Mouse (Mus musculus): ENCODE measurements around the gene Tysnd1. TPM values are rescaled to one million over a fixed set of nuclear protein-coding genes. Genes with fewer than 3 reads are reported as not detected.
A peak's percentile ranks its signal among the peaks of the same experiment; 100 is the strongest.

Gene Tysnd1
- 21.5 and 27.6 TPM in 2 replicates for polyA plus RNA-seq (2015; fragmentation: Nextera tagmentation; extraction: Ambion mirVana)

- WGBS, result under 1% methylated on average over 42 of the region's 42 CpGs
- ATAC-seq, result peak; percentile 97
Observed at GRCm38 (mm10) chr10:61694870-61695670, at the start of gene Tysnd1. Gene Tysnd1 (plus strand): TSS chr10:61695514.

DNA sequence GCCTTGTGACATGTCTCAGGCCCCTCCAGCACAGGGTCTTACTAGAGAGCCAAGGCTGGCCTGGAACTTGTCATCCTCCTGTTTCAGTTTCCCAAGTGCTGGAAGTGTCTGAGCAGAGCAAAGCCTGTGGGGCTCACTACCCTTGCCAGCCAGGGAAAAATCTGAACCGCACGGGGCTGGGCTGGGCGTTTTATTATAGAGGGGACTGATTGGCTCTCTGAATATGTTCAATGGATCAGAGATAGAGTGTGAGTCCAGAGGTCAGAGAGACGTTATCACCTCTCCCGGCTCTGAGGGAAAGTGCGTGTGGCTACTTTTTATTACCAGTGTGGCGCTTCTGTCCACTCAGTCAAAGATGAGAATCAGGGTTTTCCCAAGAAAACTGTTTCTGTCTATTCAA lies 48.8 kb upstream of the Tysnd1 start:
- no peak overlapping the region for H3K4me3 ChIP-seq (ENCODE audit: low read length)
- no peaks in the 10 kb centered on the region for H3K27me3 ChIP-seq (replicated peaks; ENCODE audit: control insufficient read depth, insufficient read depth, low read length)
- H3K4me1 ChIP-seq (ENCODE audit: control insufficient read depth, insufficient read depth, low read length), result peaks cover 16% of the 10 kb centered on the region
- 0 out of 2 replicates have a peak overlapping the region, but pooled peaks have one; percentile 11 for H3K9ac ChIP-seq (ENCODE audit: low read depth, low read length)
- peak overlapping the region; percentile 71 for H3K27ac ChIP-seq (ENCODE audit: low read length)
- WGBS, result 37% methylated on average over 7 of the region's 7 CpGs
- H3K36me3 ChIP-seq (ENCODE audit: control insufficient read depth, insufficient read depth, low read length), result no peaks in the 10 kb centered on the region
- H3K9me3 ChIP-seq (ENCODE audit: control insufficient read depth, low read length), result no peaks in the 10 kb centered on the region
- H3K4me2 ChIP-seq (ENCODE audit: low read depth, low read length), result peak overlapping the region; percentile 17
- peak; percentile 79 for ATAC-seq

More at GRCm38 (mm10) chr10:61694870-61695670, at the start of gene Tysnd1:
- Histone ChIP-seq H3K36me3 (ENCODE audit: control insufficient read depth, insufficient read depth, low read length) (peaks cover 19% of the 10 kb centered on the region), H3K4me2 (ENCODE audit: low read depth, low read length) (peak within 1 kb of the TSS; percentile 98), H3K27ac (ENCODE audit: low read length) (peak within 1 kb of the TSS; percentile 38; the same call in 1 of the 2 replicates), H3K9me3 (ENCODE audit: control insufficient read depth, low read length) (no peaks in the 10 kb centered on the region), H3K9ac (ENCODE audit: low read depth, low read length) (peak within 1 kb of the TSS; percentile 84), H3K4me1 (ENCODE audit: control insufficient read depth, insufficient read depth, low read length) (peaks cover 15% of the 10 kb centered on the region), H3K4me3 (ENCODE audit: low read length) (peak within 1 kb of the TSS; percentile 94), H3K27me3 (replicated peaks; ENCODE audit: control insufficient read depth, insufficient read depth, low read length) (no peaks in the 10 kb centered on the region)

DNA sequence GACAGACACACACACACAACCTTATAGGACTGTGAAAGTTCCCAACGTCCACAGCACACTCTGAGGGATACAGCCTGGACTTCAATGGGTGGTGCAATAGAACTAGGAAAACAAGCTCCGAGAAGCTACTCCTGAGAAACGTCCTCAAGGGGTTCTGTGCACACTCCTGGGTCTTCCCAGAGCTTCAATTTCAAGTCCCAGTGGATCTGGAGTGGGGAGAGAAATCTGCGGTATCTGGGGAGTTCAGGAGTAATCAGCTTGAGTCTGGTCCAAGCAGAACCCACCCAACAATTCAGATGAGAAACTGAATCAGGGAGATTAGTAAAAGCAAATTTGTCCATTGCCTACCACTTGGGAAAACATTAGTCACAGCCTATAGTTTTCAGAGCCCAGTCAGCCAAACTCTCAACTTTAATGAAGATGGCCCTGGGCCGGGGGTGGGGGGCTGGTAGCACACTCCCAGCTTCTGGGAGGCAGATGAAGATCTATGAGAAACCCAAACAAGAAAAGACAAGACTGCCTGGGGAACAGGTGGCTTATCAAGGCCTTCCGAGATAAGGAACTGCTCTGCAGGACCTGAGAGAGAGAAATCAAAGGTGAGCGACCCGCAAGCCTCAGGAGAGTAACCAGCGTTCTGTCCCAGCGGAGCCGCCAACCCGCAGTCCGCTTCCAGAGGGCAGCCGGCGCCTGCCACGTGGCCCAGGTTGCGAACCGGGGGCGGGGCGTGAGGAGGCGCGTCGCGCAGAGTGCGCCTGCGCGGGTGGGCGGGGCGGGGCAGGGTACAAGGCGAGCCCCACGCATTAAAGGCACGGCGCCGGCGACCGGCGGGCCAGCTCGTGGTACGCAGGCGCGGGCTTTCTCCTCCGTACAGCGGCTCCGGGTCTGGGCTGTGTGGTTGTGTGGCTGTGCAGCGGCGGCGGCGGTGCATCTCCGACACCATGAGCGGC lies 47.3 kb upstream of the Tysnd1 start, which contains the start of gene Ppa1:
Gene Ppa1, plus strand, starts transcription at position 763 of the 947 bp plus-strand sequence.
- no peaks in the 10 kb centered on the region for H3K36me3 ChIP-seq (ENCODE audit: control insufficient read depth, insufficient read depth, low read length)
- peak; percentile 93 for ATAC-seq
- peaks cover 16% of the 10 kb centered on the region for H3K4me1 ChIP-seq (ENCODE audit: control insufficient read depth, insufficient read depth, low read length)
- no peaks in the 10 kb centered on the region for H3K27me3 ChIP-seq (replicated peaks; ENCODE audit: control insufficient read depth, insufficient read depth, low read length)
- peak within 1 kb of the TSS; percentile 78 for H3K9ac ChIP-seq (ENCODE audit: low read depth, low read length)
- peak within 1 kb of the TSS; percentile 79 for H3K4me2 ChIP-seq (ENCODE audit: low read depth, low read length)
- peak within 1 kb of the TSS; percentile 71 for H3K4me3 ChIP-seq (ENCODE audit: low read length)
- 2% methylated on average over 41 of the region's 50 CpGs for WGBS
- no peaks in the 10 kb centered on the region for H3K9me3 ChIP-seq (ENCODE audit: control insufficient read depth, low read length)
- H3K27ac ChIP-seq (ENCODE audit: low read length), result peak within 1 kb of the TSS; percentile 73

GRCm38 (mm10) chr10:61648737-61649645 lies 46.3 kb upstream of the Tysnd1 start:
- Histone ChIP-seq H3K27ac (ENCODE audit: low read length) (peak overlapping the region; percentile 66), H3K9me3 (ENCODE audit: control insufficient read depth, low read length) (no peaks in the 10 kb centered on the region), H3K4me3 (ENCODE audit: low read length) (peak overlapping the region; percentile 71), H3K9ac (ENCODE audit: low read depth, low read length) (peak overlapping the region; percentile 78), H3K27me3 (replicated peaks; ENCODE audit: control insufficient read depth, insufficient read depth, low read length) (no peaks in the 10 kb centered on the region), H3K4me2 (ENCODE audit: low read depth, low read length) (peak overlapping the region; percentile 79), H3K36me3 (ENCODE audit: control insufficient read depth, insufficient read depth, low read length) (no peaks in the 10 kb centered on the region), H3K4me1 (ENCODE audit: control insufficient read depth, insufficient read depth, low read length) (peaks cover 16% of the 10 kb centered on the region)
- ATAC-seq, result peak; percentile 11
- under 1% methylated on average over 49 of the region's 49 CpGs for WGBS

GRCm38 (mm10) chr10:61654105-61654504 lies 41.2 kb upstream of the Tysnd1 start:
- Histone ChIP-seq H3K4me1 (ENCODE audit: control insufficient read depth, insufficient read depth, low read length) (peaks cover 12% of the 10 kb centered on the region; the same call in 1 of the 2 replicates), H3K4me2 (ENCODE audit: low read depth, low read length) (no peak overlapping the region), H3K9ac (ENCODE audit: low read depth, low read length) (no peak overlapping the region), H3K36me3 (ENCODE audit: control insufficient read depth, insufficient read depth, low read length) (no peaks in the 10 kb centered on the region), H3K27me3 (replicated peaks; ENCODE audit: control insufficient read depth, insufficient read depth, low read length) (no peaks in the 10 kb centered on the region), H3K9me3 (ENCODE audit: control insufficient read depth, low read length) (no peaks in the 10 kb centered on the region), H3K27ac (ENCODE audit: low read length) (no peak overlapping the region), H3K4me3 (ENCODE audit: low read length) (no peak overlapping the region)
- no peak for ATAC-seq
- WGBS, result 90% methylated on average over 4 of the region's 4 CpGs

DNA sequence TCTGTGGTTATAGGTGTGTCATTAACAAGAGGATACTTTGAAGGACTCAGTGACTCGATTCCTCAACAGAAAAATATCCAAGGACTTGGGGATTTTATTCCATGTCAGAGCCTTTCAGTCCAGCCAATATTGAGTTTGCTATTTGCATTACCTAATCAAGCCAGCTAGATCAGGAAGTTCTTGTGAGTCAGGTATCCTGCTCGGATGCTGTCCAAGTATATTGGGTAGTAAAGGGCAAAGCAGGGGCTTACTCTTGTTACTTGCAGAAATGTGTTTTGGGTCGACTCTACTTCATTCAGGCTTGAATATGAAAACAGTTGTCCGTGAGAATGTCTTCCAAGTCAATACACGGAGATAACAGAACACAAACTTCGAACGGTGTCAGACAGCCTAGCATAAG lies 40.6 kb upstream of the Tysnd1 start:
- ATAC-seq, result no peak
- peaks cover under 1% of the 10 kb centered on the region; the same call in 1 of the 2 replicates for H3K36me3 ChIP-seq (ENCODE audit: control insufficient read depth, insufficient read depth, low read length)
- no peaks in the 10 kb centered on the region for H3K9me3 ChIP-seq (ENCODE audit: control insufficient read depth, low read length)
- no peak overlapping the region for H3K27ac ChIP-seq (ENCODE audit: low read length)
- H3K4me2 ChIP-seq (ENCODE audit: low read depth, low read length), result no peak overlapping the region
- no peaks in the 10 kb centered on the region for H3K27me3 ChIP-seq (replicated peaks; ENCODE audit: control insufficient read depth, insufficient read depth, low read length)
- no peak overlapping the region for H3K9ac ChIP-seq (ENCODE audit: low read depth, low read length)
- no peak overlapping the region for H3K4me3 ChIP-seq (ENCODE audit: low read length)
- 84% methylated on average over 7 of the region's 7 CpGs for WGBS
- peaks cover 8% of the 10 kb centered on the region; the same call in 1 of the 2 replicates for H3K4me1 ChIP-seq (ENCODE audit: control insufficient read depth, insufficient read depth, low read length)

DNA sequence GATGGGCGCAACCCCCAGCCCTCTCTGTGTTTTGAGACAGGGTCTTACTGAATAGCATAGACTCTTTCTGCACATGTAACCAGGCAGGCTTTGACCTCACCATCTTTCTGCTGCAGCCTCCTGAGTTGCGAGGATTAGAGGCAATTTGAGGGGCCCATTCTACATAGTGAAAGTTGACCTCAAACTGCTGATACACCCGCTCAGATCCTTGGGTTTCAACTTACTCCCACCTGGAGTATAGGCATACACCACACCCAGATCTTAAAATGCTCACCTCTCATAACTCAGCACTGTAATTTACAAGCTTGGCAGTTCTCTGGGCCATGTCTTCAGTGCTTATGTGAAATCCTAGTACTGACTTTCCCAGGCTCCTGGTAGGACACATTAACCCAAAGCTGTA lies 40.1 kb upstream of the Tysnd1 start:
- ATAC-seq, result no peak
- H3K36me3 ChIP-seq (ENCODE audit: control insufficient read depth, insufficient read depth, low read length), result peaks cover 3% of the 10 kb centered on the region; the same call in 1 of the 2 replicates
- no peaks in the 10 kb centered on the region for H3K27me3 ChIP-seq (replicated peaks; ENCODE audit: control insufficient read depth, insufficient read depth, low read length)
- no peak overlapping the region for H3K4me2 ChIP-seq (ENCODE audit: low read depth, low read length)
- no peaks in the 10 kb centered on the region for H3K9me3 ChIP-seq (ENCODE audit: control insufficient read depth, low read length)
- H3K9ac ChIP-seq (ENCODE audit: low read depth, low read length), result no peak overlapping the region
- H3K4me3 ChIP-seq (ENCODE audit: low read length), result no peak overlapping the region
- H3K4me1 ChIP-seq (ENCODE audit: control insufficient read depth, insufficient read depth, low read length), result peaks cover 8% of the 10 kb centered on the region; the same call in 1 of the 2 replicates
- no peak overlapping the region for H3K27ac ChIP-seq (ENCODE audit: low read length)
- 72% methylated on average over 3 of the region's 3 CpGs for WGBS

Data from intestine, embryonic 16.5 days (tissue).